Mouse (Mus musculus) heart, embryonic 13.5 days (tissue): Measurements from ENCODE around the gene Cln5. TPM values are rescaled to one million over a fixed set of nuclear protein-coding genes. Genes with fewer than 3 reads are reported as not detected.

ENCODE experiments used
- ATAC-seq: fragments of 200-750 bp; cut with Nextera tagmentation; 2 replicates; pipeline ENCODE4 v1.8.0; 2017; ENCODE audit warnings: moderate TSS enrichment; ENCODE audit not compliant: insufficient number of reproducible peaks, low FRiP score, low TSS enrichment; ENCODE audit errors: extremely low read depth
- H3K27ac ChIP-seq: fragments of 300-500 bp; sonication (generic); replicated peaks from 2 replicates; pipeline ENCODE4 v1.5.1; 2015; ENCODE audit warnings: moderate library complexity, mild to moderate bottlenecking, inconsistent platforms
- H3K27me3 ChIP-seq: fragments of 300-500 bp; sonication (generic); replicated peaks from 2 replicates; pipeline ENCODE4 v1.6.1; 2015; ENCODE audit warnings: mild to moderate bottlenecking, inconsistent platforms
- H3K36me3 ChIP-seq: fragments of 300-500 bp; sonication (generic); 2 replicates; pipeline ENCODE4 v1.6.1; 2015; ENCODE audit warnings: mild to moderate bottlenecking, inconsistent platforms
- H3K4me1 ChIP-seq: fragments of 300-500 bp; sonication (generic); 2 replicates; pipeline ENCODE4 v1.6.1; 2015; ENCODE audit warnings: inconsistent platforms
- H3K4me2 ChIP-seq: fragments of 300-500 bp; sonication (generic); 2 replicates; pipeline ENCODE4 v1.6.1; 2015; ENCODE audit warnings: inconsistent platforms, mild to moderate bottlenecking, moderate library complexity
- H3K4me3 ChIP-seq: fragments of 300-500 bp; sonication (generic); 2 replicates; pipeline ENCODE4 v1.5.1; 2015; ENCODE audit warnings: moderate library complexity, mild to moderate bottlenecking, inconsistent platforms
- H3K9ac ChIP-seq: fragments of 300-500 bp; sonication (generic); 2 replicates; pipeline ENCODE4 v1.6.1; 2015; ENCODE audit warnings: inconsistent platforms, mild to moderate bottlenecking, moderate library complexity
- H3K9me3 ChIP-seq: fragments of 300-500 bp; sonication (generic); 2 replicates; pipeline ENCODE4 v1.6.1; 2016; ENCODE audit warnings: inconsistent platforms
- WGBS: fragments of 180-500 bp; shearing (Covaris S2); methylation state at CpG from one replicate; pipeline ENCODE4 v1.1.7; 2015; ENCODE audit warnings: mixed read lengths; 5-methylcytosine and 5-hydroxymethylcytosine counted together
- polyA plus RNA-seq: library from polyadenylated mRNA; unstranded; fragments of >200 nt; fragmentation: Nextera tagmentation; extraction: Ambion mirVana; gene quantifications from 2 replicates; pipeline ENCODE4 v1.2.1, GENCODE M21; 2015

Cln5 gene
- 24.6 and 29.4 TPM in 2 replicates for polyA plus RNA-seq

GRCm38 (mm10) chr14:103069864-103070611 lies at the start of gene Cln5:
Gene Cln5 (plus strand): TSS chr14:103070216.
- H3K36me3 ChIP-seq = peaks cover 34% of the 10 kb centered on the region
- H3K27ac ChIP-seq = peak within 1 kb of the TSS; percentile 93
- ATAC-seq = peak; percentile 96
- peak within 1 kb of the TSS; percentile 99 for H3K4me2 ChIP-seq
- H3K4me1 ChIP-seq = peaks cover 17% of the 10 kb centered on the region
- peak within 1 kb of the TSS; percentile 91 for H3K9ac ChIP-seq
- H3K4me3 ChIP-seq = peak within 1 kb of the TSS; percentile 83
- under 1% methylated on average over 65 of the region's 65 CpGs for WGBS
- H3K27me3 ChIP-seq = no peaks in the 10 kb centered on the region
- no peaks in the 10 kb centered on the region for H3K9me3 ChIP-seq

GRCm38 (mm10) chr14:103029203-103029602 lies 40.8 kb upstream of the Cln5 start:
- no peak overlapping the region for H3K4me3 ChIP-seq
- no peaks in the 10 kb centered on the region for H3K9me3 ChIP-seq
- no peaks in the 10 kb centered on the region for H3K27me3 ChIP-seq
- no peak overlapping the region for H3K27ac ChIP-seq
- H3K36me3 ChIP-seq = no peaks in the 10 kb centered on the region
- H3K9ac ChIP-seq = no peak overlapping the region
- 63% methylated on average over 2 of the region's 2 CpGs for WGBS
- no peak for ATAC-seq
- no peak overlapping the region for H3K4me2 ChIP-seq
- peaks cover 2% of the 10 kb centered on the region; the same call in 1 of the 2 replicates for H3K4me1 ChIP-seq

DNA sequence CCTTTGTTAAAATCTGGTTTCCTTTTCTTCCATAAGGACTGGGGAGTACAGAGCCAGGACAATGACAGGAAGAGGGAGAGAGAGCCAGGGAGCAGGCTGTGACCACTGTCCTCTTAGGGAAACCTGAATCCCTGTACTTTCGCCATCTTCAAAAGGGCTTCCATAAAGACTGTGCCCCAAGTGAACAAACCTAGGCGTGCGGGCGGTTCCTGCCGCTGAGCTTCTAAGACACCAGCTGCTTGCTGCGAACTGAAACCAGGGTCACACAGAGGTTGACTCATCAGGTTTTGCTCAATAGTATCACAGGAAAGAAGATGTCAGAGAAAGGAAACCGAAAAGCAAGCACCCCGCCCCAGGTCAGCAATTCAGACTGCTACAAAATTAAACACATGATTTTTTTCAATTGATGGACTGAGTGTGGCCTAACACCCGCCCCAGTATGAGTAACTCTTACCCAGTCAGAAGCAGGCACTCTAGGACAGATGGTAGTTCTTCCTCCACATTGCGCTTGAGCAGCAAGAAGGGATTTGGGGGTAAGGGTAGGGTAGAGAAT lies 36.7 kb upstream of the Cln5 start:
- 0 out of 2 replicates have a peak overlapping the region, but pooled peaks have one; percentile 13 for H3K4me2 ChIP-seq
- no peaks in the 10 kb centered on the region for H3K9me3 ChIP-seq
- 60% methylated on average over 10 of the region's 10 CpGs for WGBS
- peak overlapping the region; percentile 70 for H3K27ac ChIP-seq
- peak; percentile 54 for ATAC-seq
- H3K4me1 ChIP-seq = peaks cover 2% of the 10 kb centered on the region; the same call in 1 of the 2 replicates
- no peaks in the 10 kb centered on the region for H3K36me3 ChIP-seq
- no peak overlapping the region for H3K4me3 ChIP-seq
- no peak overlapping the region for H3K9ac ChIP-seq
- no peaks in the 10 kb centered on the region for H3K27me3 ChIP-seq

GRCm38 (mm10) chr14:103034076-103034475 lies 35.9 kb upstream of the Cln5 start:
- no peak overlapping the region for H3K9ac ChIP-seq
- no peak overlapping the region for H3K4me2 ChIP-seq
- no peaks in the 10 kb centered on the region for H3K27me3 ChIP-seq
- no peak for ATAC-seq
- peaks cover 2% of the 10 kb centered on the region; the same call in 1 of the 2 replicates for H3K4me1 ChIP-seq
- no peak overlapping the region for H3K4me3 ChIP-seq
- H3K9me3 ChIP-seq = no peaks in the 10 kb centered on the region
- WGBS = 78% methylated on average over 9 of the region's 9 CpGs
- H3K36me3 ChIP-seq = no peaks in the 10 kb centered on the region
- H3K27ac ChIP-seq = no peak overlapping the region

- H3K4me3 ChIP-seq = no peak overlapping the region
- no peak for ATAC-seq
- H3K4me1 ChIP-seq = peaks cover 2% of the 10 kb centered on the region; the same call in 1 of the 2 replicates
- no peaks in the 10 kb centered on the region for H3K27me3 ChIP-seq
- 73% methylated on average over 3 of the region's 3 CpGs for WGBS
- no peak overlapping the region for H3K9ac ChIP-seq
- H3K36me3 ChIP-seq = no peaks in the 10 kb centered on the region
- H3K27ac ChIP-seq = no peak overlapping the region
- H3K4me2 ChIP-seq = no peak overlapping the region
- no peaks in the 10 kb centered on the region for H3K9me3 ChIP-seq
Observed at GRCm38 (mm10) chr14:103037016-103037415, 33.0 kb upstream of the Cln5 start.

DNA sequence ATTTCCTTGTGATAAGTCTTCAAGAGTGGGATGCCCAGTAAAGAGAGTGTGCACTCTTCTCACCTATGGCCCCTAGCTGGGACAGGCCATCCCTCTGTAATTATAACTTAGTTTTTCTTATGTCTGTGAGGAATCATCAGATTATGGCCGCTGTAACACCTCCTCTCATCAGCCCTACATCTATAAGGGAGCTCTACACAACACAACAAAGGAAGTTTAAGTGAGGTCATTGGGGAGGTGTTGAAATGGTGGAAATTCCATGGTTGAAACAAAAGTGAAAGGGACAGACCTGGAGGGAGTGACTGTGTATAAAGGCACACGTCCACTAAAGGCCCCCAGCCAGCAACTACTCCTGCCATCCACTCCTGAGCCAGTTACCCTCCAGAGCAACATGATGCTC lies 23.3 kb upstream of the Cln5 start, which contains the start of gene Acod1:
Gene Acod1 (plus strand): TSS at position 301 of the 400 bp plus-strand sequence.
- no peak for ATAC-seq
- 0 out of 2 replicates have a peak, but pooled peaks cover 3% of the 10 kb centered on the region for H3K4me1 ChIP-seq
- no peak within 1 kb of the TSS for H3K4me3 ChIP-seq
- no peak within 1 kb of the TSS for H3K4me2 ChIP-seq
- no peaks in the 10 kb centered on the region for H3K27me3 ChIP-seq
- no peak within 1 kb of the TSS for H3K27ac ChIP-seq
- H3K9ac ChIP-seq = no peak within 1 kb of the TSS
- 63% methylated on average over 2 of the region's 2 CpGs for WGBS
- H3K9me3 ChIP-seq = no peaks in the 10 kb centered on the region
- H3K36me3 ChIP-seq = no peaks in the 10 kb centered on the region

GRCm38 (mm10) chr14:103048292-103049086 lies 21.5 kb upstream of the Cln5 start:
- H3K9ac ChIP-seq = no peak overlapping the region
- 51% methylated on average over 11 of the region's 11 CpGs for WGBS

GRCm38 (mm10) chr14:103051159-103051769 lies 18.8 kb upstream of the Cln5 start:
- no peak for ATAC-seq
- no peak overlapping the region for H3K4me3 ChIP-seq
- no peak overlapping the region for H3K4me2 ChIP-seq
- 0 out of 2 replicates have a peak, but pooled peaks cover 3% of the 10 kb centered on the region for H3K4me1 ChIP-seq
- no peak overlapping the region for H3K9ac ChIP-seq
- no peaks in the 10 kb centered on the region for H3K9me3 ChIP-seq
- no peaks in the 10 kb centered on the region for H3K27me3 ChIP-seq
- H3K36me3 ChIP-seq = no peaks in the 10 kb centered on the region
- H3K27ac ChIP-seq = no peak overlapping the region
- 29% methylated on average over 8 of the region's 8 CpGs for WGBS

More at GRCm38 (mm10) chr14:103048292-103049086, 21.5 kb upstream of the Cln5 start:
- no peak overlapping the region for H3K27ac ChIP-seq
- H3K36me3 ChIP-seq = no peaks in the 10 kb centered on the region
- H3K9me3 ChIP-seq = no peaks in the 10 kb centered on the region
- H3K4me3 ChIP-seq = no peak overlapping the region
- no peaks in the 10 kb centered on the region for H3K27me3 ChIP-seq
- H3K4me1 ChIP-seq = 0 out of 2 replicates have a peak, but pooled peaks cover 3% of the 10 kb centered on the region
- no peak for ATAC-seq
- no peak overlapping the region for H3K4me2 ChIP-seq

- WGBS = 73% methylated on average over 13 of the region's 13 CpGs
- H3K4me2 ChIP-seq = no peak overlapping the region
- H3K4me3 ChIP-seq = no peak overlapping the region
- H3K9ac ChIP-seq = no peak overlapping the region
- H3K4me1 ChIP-seq = no peaks in the 10 kb centered on the region
- H3K27me3 ChIP-seq = no peaks in the 10 kb centered on the region
- H3K9me3 ChIP-seq = no peaks in the 10 kb centered on the region
- no peak for ATAC-seq
- H3K27ac ChIP-seq = no peak overlapping the region
- H3K36me3 ChIP-seq = no peaks in the 10 kb centered on the region
Observed at GRCm38 (mm10) chr14:103054731-103055130, 15.3 kb upstream of the Cln5 start.

DNA sequence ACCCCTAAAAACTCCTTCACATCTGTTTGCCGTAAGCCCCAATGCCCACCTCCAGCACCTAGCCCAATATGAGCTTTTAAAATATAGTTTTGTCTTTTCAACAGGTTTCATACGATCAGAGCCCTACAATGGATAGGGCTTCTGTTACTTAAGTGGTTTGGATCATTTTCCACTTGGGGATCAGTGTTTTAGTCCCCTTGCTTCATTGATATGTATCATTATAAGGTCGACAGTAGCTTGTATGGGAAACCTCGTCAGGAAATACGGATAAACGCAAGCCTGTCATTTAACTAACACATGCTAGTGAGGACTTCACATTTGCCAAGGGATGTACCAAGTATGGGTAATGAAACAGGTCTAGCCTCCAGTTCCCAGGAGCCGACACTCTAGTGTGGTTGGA lies 13.4 kb upstream of the Cln5 start:
- no peak overlapping the region for H3K4me3 ChIP-seq
- H3K4me2 ChIP-seq = no peak overlapping the region
- no peaks in the 10 kb centered on the region for H3K9me3 ChIP-seq
- no peak for ATAC-seq
- H3K36me3 ChIP-seq = no peaks in the 10 kb centered on the region
- H3K4me1 ChIP-seq = no peaks in the 10 kb centered on the region
- H3K9ac ChIP-seq = no peak overlapping the region
- no peak overlapping the region for H3K27ac ChIP-seq
- 78% methylated on average over 7 of the region's 7 CpGs for WGBS
- no peaks in the 10 kb centered on the region for H3K27me3 ChIP-seq

DNA sequence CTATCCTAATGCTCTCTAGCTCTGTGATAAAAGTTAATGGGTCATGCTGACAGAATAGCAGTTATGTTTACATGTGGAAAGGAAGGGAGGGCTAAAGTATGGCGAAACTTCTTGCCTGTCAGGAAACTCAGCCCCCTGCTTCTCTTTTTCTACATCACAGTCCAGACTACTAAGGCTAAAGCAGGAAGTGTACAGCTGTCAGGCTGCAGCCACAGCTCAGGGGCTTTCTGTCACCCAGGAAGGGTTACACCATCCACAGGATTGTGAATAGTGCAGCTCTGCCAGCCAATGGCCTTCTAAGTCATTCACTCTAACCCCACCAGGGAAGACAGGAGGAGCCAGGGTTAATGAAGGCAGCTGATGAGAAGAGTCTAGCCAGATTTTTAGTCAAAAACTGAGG lies 11.0 kb upstream of the Cln5 start:
- Histone ChIP-seq H3K36me3 (no peaks in the 10 kb centered on the region), H3K27me3 (no peaks in the 10 kb centered on the region), H3K9me3 (no peaks in the 10 kb centered on the region), H3K9ac (no peak overlapping the region), H3K4me1 (no peaks in the 10 kb centered on the region), H3K4me2 (no peak overlapping the region), H3K27ac (no peak overlapping the region), H3K4me3 (no peak overlapping the region)
- ATAC-seq = no peak
- WGBS = 51% methylated on average over 1 of the region's 1 CpGs
